Mouse (Mus musculus): ENCODE results near the gene Slc25a17.

Slc25a17 gene

GRCm38 (mm10) chr15:81352638-81353037, 8.0 kb downstream of the Slc25a17 start:
- no peak for DNase-seq

DNA sequence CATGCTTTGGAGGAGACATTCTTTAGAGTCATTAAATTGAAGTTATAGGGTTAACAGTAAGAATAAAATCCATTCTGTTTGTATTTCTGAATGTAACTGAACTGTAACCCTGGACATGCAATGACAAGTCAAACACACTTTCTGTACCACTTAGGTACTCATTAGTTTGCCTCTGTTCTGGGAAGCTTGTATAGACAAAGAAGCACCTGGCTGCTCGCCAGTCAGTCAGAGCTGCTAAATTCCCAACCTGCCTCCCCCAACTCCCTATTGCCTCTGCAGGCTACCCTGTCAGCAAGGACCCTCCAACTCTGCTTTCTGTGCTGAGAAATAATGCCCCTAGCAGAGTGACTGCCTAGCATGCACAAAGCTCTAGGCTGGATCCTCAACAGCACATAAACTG, 10.2 kb downstream of the Slc25a17 start:
- DNase-seq, result no peak

DNA sequence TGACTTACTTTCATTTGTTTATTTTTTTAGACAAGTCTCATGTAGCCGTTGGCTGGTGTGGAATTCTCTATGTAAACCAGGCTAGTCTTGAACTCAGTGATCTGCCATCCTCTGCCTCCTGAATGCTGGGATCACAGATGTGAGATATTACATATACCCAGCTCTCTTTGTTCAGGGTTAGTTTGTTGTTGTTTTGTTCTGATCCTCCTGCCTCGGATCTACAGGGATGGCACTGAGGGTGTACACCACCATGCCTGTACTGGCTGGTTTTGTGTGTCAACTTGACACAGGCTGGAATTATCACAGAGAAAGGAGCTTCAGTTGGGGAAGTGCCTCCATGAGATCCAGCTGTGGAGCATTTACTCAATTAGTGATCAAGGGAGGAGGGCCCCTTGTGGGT, 12.2 kb downstream of the Slc25a17 start:
- DNase-seq, result no peak

DNA sequence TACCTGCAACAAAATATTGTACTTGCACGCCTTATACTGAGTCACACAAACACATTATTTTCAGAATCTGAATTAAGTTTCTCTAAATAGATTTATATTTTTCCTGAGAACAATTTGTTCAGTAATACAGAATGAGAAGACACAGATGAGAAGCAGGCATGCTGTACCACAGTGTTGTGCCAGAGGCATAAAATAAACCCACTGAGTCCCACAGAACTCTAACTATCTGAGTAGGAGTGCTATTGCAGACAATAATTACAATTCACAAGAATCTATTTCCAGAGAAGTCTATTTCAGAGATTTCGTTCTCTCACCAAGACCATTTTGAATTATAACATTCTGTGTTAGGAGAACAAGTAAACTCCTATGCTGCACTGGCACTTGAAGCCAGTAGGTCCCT, 13.1 kb downstream of the Slc25a17 start:
- DNase-seq, result no peak

DNA sequence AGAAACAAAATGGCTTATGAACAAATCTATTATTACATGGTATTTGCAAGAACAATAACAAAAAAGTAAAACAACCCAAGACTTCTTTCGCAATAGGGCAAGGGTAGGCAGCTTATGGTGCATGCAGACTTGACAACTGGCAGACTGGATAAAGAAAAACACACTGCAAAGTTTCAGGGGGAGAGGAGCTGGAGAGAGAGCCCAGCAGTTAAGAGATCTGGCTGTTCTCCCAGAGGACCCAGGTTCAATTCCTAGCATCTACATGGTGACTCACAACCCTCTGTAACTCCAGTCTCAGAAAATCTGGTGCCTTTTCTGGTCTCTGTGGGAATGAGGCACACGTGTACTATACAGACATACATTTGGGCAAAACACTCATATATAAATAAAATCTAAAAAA, 19.2 kb downstream of the Slc25a17 start:
- no peak for DNase-seq

- DNase-seq, result no peak
Measured at GRCm38 (mm10) chr15:81339158-81339557, 21.5 kb downstream of the Slc25a17 start.

DNA sequence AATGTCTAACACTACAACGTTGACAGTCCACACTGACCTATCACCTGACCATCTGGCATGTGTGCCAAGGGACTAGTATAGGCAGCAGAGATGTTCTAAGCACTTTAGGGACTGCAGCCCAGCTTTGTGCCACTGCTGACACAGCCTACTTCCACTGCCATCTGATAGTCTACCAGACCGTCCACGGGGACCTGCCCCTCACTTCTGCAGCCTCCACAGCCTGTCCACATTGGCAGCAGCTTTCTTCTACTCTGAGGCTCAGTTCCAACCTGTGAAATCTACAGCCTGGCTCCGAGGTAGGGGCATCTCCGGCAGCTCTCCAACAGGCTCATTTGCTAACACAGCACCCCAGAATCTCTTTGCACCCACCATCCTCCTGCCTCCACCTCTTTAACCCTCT, 24.1 kb downstream of the Slc25a17 start:
- DNase-seq, result peak; percentile 22

GRCm38 (mm10) chr15:81332517-81332916, 28.1 kb downstream of the Slc25a17 start:
- DNase-seq, result no peak

GRCm38 (mm10) chr15:81330816-81331433, 29.7 kb downstream of the Slc25a17 start:
- DNase-seq, result no peak

DNA sequence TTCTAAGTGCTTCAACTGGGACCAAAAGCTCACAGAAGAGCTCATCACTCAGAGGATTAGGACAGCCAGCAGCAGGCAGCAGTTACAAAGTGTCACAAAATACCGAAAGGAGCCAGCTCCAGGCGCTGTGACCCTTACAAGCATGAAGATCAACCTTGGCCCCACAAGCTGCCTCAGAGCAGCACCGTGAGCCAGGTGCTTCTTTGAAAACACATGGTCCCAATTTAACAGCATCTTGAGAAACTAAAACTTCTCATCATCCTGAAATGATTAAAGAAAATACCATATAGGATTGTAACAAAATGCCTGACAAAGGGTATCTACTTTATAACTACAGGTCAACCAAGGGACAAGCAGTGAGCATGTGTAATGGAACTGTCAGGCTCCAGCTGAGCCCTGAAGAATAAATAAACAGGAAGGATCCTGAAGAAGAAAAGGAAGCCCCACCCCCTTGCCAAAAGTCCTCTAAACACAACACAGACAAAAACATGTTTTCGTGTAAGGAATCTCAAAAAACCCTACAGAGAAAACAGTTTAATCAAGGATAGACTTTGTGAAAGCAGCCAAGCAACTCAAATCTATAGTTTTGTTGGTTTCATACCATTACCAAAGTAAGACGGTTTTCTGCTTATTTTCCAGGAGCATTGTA, 30.8 kb downstream of the Slc25a17 start:
- no peak for DNase-seq

- DNase-seq, result no peak
Measured at GRCm38 (mm10) chr15:81327501-81327900, 33.1 kb downstream of the Slc25a17 start.

DNA sequence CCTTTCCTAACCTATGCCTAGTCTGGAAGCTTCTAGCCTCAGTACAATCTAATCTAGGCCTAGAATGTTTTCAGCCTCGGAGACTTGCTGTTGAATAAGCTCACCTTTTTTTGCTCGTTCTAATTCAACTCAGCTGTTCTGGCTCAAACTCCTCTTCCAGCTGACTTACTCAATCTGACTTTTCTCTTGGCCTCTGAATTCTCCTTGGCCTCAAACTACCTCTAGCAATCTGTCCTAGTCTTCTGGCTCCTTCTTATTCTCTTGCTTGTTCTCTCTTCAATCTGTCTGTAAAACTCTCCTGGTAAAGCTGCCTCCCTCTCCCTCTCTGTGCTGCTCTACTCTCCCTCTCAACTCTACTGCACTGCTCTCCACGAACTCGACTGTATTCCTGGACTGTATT, 35.6 kb downstream of the Slc25a17 start:
- DNase-seq, result no peak

GRCm38 (mm10) chr15:81320137-81320536, 40.5 kb downstream of the Slc25a17 start:
- DNase-seq, result no peak

- no peak for DNase-seq
Measured at GRCm38 (mm10) chr15:81319462-81319861, 41.1 kb downstream of the Slc25a17 start.

- DNase-seq, result no peak
Measured at GRCm38 (mm10) chr15:81313928-81314327, 46.7 kb downstream of the Slc25a17 start.

- no peak for DNase-seq
Measured at GRCm38 (mm10) chr15:81311026-81311425, 49.6 kb downstream of the Slc25a17 start.

GRCm38 (mm10) chr15:81310353-81310752, 50.3 kb downstream of the Slc25a17 start:
- no peak for DNase-seq

DNA sequence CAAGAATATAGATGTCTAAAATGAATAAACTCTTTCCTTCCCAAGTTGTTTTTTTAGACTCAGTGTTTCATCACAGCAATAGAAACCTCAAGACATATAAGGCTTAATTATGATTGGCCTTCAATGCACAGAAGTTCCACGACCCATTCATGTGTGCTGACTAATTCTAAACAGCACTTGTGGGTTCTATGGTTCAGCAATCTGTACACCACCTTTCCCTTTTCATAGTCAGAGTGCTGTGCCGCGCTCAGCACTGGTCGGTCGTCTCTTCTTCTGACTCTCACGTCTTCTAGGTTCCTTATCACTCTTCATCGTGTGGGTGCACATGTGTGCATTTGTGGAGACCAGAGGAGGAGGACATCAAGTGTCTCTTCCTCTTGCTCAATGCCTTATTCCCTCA, 52.6 kb downstream of the Slc25a17 start:
- no peak for DNase-seq

DNA sequence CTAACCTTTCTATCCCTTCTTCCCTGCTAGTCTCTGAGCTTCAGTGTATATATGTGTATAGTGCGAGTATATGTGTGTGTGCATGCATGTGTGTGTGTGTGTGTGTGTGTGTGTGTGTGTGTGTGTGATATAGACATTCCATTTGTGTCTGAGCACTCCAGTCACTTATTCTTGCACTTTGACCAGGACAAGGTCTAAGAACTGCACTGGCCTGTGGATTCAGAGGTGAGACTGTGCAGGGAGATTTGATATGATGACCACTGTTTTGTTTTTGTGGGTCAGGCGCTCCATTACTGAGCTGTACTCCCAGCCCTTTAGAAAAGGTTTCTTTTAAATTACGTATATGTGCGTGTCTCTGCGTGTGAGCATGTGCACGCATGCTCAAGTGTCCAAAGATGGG, 54.1 kb downstream of the Slc25a17 start:
- no peak for DNase-seq

GRCm38 (mm10) chr15:81305035-81305434, 55.6 kb downstream of the Slc25a17 start:
- no peak for DNase-seq

DNA sequence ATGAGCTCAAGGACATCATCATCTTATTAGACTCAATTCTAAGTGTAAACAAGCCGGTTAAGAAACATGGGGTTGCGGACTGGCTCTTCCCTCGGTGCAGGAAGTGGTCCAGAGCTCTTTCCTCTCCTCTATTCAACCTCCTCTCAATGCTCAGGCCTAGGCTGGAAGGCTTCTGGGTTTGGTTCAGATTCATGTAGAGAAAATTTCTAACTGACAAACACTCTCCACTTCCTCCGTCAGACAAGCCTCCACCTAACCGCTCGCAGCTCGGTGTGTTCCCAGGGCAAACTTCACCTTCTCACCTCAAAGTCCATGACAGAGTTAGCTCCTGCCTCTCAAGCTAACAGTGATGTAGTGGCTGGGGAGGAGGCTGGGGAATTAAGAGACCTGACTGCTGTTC, 56.6 kb downstream of the Slc25a17 start:
- DNase-seq, result no peak

DNA sequence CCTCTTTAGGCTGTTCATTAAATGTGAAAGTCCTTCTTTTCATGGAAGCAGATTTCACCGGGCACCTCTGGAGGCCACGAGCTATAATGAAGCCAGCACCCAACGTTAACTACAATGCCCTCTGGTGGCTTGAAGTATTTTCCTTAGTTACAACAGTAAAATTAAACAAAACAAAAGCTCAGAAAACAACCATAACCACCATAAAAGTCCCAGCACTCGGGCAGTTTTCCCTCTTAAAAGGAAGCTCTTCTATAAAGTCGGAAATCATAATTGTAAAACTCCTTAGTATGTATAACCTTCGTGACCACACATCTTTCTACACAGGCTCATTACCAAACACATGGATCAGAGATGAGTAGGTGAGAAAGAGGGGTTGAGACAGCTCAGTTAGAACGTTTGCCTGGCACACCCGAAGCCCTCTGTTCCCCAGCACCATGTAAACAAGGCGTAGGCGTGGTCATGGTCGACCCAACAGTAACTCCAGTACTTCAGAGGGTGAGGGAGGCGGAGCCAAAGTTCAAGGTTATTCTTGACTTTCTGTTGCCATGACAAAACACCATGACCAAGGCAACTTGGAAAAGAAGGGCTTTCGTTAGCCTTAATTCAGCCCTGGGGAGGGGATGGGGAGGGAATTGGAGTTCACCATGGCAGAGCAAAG, 58.3 kb downstream of the Slc25a17 start:
- DNase-seq, result no peak

DNA sequence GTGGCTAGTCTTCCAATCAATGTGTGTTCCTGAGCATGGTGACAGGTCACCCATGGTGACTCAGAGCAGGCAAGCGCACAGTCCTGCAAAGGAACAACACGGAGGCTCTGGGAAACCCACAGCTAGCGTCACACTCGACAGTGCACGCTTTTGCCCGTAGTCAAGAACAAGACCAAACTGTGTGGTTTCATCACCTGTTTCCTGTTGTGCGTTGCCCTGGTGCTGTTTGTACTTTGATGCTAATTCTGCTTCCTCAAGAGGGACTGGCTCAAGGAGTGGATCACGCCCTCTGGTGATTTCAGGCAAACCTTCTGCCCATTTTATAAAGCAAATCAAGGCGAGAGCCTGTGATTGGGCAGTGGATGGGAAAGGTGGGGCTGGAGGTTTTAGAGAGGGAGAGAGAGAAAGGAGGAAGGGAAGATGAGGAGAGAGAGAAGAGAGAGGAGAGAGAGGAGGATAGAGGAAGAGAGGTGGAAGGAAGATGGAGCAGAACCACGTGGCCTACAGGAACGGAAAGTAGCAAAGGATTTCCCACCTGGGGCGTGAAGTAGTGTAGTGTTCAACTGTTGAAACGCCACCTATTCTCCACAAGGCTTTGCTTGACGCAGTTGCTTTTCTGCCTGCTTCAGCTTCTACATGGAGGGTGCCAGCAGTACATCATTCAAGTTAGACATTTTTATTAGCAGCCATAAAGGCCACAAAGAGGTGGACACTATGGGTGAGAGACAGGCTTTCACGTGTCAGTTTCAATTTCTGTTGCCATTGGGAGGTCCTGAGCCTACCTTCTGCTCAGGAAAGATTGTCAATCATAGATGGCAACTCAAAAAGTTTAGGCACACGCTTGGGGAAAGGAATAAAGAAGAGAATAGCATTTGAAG, 59.2 kb downstream of the Slc25a17 start:
- DNase-seq, result no peak

All from right cerebral cortex, postnatal 14 days (tissue).